Mouse (Mus musculus) thymus, postnatal 0 days (tissue): ENCODE data around the gene Cerkl. TPM values are rescaled to one million over a fixed set of nuclear protein-coding genes. Genes with fewer than 3 reads are reported as not detected.

Source experiments
- DNase-seq: peaks from one replicate; pipeline ENCODE4 v3.0.0-alpha.2; 2015; ENCODE audit warnings: low spot score
- polyA plus RNA-seq: library from polyadenylated mRNA; unstranded; fragments of >200 nt; fragmentation: Nextera tagmentation; extraction: Ambion mirVana; gene quantifications from 2 replicates; pipeline ENCODE4 v1.2.1, GENCODE M21; 2015

Gene Cerkl
- polyA plus RNA-seq, 1 experiment from 2014 or later: 4.3 TPM

DNA sequence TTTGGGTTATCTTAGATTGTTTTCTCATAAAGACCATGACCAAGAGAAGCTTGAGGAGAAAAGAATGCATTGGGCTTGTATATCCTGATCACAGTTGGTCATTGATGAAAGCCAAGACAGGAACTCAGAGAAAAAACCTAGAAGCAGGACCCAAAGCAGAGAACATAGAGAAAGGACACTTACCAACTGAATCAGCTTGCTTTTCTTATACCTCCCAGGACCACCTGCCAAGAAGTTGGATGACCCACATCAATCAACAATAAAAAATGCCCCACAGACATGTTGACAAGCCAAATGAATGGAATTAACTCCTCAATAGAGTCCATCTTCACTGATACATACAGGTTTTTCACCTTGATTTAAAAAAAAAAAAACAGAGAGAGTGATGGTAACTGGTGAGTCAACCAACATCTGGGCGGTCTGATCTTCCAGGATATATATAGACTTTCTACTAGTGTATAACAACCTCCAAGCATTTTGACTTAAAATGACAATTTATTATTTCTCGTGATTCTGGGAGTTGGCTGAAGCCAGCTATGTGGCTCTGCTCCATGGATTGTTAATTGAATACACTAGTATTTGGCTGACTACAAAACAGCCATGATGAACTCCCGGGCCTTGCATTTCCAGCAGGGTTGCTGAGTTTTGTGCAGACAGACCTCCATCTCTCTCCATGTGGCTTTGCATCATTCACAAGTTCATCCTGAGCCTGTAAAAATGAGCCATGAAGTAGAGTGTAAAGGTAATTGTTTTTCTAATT is 12.5 kb downstream of the Cerkl start:
- no peak for DNase-seq

DNA sequence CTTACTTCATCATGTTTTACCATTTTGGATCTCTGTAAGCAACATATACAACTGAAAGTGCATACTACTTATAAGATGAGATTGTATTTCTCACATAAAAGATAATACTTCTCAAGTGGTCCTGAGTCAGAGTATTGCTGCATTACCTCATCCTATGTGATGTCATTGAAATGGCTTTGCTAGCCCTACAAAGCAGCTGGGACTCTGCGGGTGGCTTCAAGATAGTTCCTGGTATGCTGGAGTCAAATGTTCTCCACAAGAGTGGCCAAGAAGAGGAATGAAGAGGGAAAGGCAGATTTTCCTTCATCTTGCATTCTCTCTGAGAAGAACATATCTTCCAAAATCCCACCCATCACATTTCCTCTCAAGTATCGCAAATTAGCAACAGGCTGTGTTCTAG is 13.2 kb downstream of the Cerkl start:
- no peak for DNase-seq

- no peak for DNase-seq
These were observed 13.7 kb downstream of the Cerkl start for GRCm38 (mm10) chr2:79442906-79443305.

DNA sequence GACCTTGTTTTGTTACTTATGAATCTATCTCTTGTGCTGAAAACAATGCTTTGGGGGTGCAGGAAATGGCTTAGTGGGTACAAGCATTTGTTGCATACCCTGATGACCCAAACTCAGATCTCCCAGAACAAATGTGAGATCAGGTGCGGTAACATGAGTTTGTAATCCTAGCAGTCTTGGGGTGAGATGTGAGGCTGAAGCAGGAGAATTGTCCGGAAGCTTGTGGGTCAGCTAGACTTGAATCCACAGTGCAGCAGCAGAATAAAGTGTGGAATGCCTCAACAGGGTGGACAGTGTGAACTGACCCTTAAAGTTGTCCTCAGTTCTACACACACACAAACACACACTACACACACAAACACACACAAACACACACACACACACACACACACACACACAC is 14.4 kb downstream of the Cerkl start:
- no peak for DNase-seq

DNA sequence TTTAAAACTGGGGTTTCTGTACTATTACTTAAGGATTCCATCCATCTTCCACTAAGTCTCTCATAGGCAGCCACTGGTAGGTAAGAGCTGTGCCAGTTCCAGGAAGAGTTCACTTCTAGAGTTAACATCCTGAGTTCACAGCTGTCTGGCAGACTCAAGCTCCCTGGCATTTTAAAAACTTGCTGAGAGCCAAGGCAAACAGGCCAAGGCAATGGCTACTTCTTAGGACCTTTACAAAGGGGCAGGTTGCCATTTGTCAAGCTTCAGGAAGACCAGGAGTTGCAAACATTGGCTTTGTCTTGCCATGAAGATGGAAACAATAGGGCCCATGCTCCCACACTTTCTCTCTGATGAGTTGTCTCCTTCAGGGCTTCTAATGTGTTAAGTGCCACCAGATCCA is 26.5 kb downstream of the Cerkl start:
- DNase-seq: no peak

GRCm38 (mm10) chr2:79429650-79430049 is 26.9 kb downstream of the Cerkl start:
- DNase-seq: no peak

DNA sequence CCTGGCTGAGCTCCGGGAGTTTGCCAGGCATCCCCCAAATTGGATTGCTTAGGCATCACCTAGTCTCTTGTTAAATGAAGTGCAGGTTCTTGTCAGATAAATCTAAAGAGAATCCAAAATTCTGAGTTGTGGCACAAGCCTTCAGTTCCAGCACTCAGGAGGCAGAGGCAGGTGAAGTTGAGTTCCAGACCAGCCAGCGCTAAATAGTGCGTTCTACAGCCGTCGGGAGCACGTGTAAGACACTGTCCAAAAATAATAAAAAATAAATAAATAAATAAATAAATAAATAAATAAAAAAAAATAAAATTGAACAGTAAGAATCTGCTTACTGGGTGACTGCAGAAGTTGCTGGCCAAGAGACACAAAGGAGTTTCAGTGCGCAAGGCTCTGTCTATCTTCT is 27.5 kb downstream of the Cerkl start:
- no peak for DNase-seq

DNA sequence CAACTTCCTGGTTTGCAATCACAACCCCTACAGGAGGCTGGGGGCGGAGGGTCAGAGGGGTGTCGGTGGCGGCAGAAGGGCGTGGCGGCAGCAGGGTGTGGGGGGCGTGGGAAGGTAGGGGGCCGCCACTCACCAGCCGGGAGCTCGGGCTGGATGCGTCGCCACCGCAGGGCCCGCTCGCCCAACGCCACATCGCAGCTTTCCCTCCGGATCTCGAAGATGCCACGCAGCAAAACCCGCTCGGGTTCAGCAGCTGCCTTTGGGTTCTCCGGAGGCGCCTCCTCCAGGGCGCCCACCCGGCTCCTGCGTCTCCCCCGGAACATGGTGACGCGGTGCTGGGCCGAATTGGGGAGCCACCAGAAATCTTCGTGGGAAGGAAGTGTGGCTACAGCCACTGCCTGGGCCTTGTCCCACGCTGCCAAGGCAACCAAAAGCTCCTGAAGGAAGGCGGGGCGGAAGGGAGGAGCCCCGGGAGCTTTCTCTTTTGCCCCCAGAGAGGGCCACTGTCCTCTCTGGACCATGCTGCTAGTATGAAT is 27.9 kb downstream of the Cerkl start:
- no peak for DNase-seq

- no peak for DNase-seq
These were observed 28.6 kb downstream of the Cerkl start for GRCm38 (mm10) chr2:79428022-79428421.

GRCm38 (mm10) chr2:79421696-79422095 is 34.9 kb downstream of the Cerkl start:
- DNase-seq: no peak

GRCm38 (mm10) chr2:79414505-79414904 is 42.1 kb downstream of the Cerkl start:
- DNase-seq: no peak

GRCm38 (mm10) chr2:79410903-79411255 is 45.7 kb downstream of the Cerkl start:
- DNase-seq: no peak

DNA sequence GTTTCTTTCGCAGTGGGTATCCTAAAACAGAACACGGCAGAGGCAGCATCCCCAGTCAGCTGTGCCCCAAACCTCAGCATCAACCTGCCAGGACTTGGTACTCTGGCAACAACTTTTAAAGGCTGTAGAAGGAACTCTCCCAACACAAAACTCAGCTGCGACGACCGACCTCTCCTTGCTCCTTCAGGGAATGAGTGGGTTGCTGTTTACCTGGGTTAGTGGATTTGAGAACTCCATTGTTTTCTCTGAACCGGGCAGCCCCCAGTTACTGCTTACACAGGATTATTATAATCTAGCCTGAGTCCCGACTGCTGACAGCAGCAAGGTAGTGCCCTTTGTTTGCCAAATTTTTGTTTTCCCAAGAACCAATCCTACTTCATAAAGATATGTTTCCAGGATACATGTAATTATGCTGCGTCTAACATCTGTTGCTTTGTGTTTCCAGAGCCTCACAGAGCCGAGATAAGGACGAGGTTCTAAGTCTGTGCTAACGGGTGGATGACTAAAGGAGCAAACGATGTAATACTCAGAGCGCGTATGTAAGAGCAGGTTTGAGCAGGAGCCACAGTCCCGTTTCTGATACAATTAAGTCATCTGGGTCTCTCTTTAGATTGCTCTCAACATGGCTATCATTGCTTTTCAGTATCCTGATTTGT is 46.2 kb downstream of the Cerkl start:
- DNase-seq: no peak

DNA sequence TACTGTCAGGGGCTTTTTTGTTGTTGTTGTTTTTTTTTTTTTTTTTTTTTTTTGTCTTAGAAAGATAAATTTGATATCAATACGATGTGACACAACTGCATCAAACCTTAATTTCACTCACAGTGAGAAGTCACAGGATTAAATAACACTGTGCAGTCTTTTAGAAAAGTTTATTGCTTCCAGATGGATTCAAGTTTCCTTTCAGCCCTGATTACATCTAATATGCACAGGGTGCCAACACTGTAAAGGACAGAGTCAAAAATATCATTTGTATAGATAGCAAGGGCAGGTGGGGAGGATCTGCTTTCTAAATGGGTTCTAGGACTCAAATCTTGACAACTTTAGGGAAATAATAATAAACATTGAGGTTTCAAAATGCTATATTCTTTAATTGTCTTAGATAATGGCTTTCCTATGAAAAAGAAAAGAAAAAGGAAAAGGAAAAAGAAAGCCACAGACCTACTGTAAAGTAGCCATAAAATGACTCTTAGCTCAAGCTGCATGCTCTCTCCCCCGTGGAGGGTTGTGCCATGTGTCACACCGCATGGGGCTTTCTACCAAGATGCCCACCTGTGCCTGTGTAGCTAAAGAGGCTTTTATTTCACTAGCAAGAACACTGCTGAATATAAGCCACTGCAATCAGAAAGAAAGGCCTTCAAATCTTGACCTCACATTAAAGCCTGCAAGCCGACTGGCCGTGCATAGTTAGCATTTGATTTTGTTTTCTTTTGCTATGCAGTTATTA is 50.8 kb downstream of the Cerkl start:
- no peak for DNase-seq

- DNase-seq: no peak
These were observed 56.5 kb downstream of the Cerkl start for GRCm38 (mm10) chr2:79400045-79400444.

- DNase-seq: no peak
These were observed 57.2 kb downstream of the Cerkl start for GRCm38 (mm10) chr2:79399234-79400000.

DNA sequence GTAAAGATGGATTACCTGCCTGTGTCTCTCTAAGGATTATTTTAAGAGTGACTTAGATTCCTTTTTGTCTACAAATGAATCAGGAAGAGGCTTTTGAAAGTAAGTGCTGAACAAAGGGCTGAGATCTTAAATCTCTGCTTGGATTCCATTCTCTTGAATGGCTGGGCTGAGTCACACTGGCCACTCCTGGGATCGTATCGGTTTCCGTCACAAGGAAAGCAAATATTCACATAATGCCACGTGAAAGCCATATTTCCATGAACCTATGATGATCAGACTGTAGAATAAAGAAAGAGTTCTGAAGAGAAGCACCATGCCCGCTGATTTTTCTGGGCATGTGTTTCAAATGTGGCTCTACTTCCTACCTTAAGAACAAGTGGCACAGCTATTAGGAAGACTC is 57.8 kb downstream of the Cerkl start:
- no peak for DNase-seq

GRCm38 (mm10) chr2:79398343-79398742 is 58.2 kb downstream of the Cerkl start:
- DNase-seq: no peak

GRCm38 (mm10) chr2:79397107-79397506 is 59.5 kb downstream of the Cerkl start:
- DNase-seq: no peak

DNA sequence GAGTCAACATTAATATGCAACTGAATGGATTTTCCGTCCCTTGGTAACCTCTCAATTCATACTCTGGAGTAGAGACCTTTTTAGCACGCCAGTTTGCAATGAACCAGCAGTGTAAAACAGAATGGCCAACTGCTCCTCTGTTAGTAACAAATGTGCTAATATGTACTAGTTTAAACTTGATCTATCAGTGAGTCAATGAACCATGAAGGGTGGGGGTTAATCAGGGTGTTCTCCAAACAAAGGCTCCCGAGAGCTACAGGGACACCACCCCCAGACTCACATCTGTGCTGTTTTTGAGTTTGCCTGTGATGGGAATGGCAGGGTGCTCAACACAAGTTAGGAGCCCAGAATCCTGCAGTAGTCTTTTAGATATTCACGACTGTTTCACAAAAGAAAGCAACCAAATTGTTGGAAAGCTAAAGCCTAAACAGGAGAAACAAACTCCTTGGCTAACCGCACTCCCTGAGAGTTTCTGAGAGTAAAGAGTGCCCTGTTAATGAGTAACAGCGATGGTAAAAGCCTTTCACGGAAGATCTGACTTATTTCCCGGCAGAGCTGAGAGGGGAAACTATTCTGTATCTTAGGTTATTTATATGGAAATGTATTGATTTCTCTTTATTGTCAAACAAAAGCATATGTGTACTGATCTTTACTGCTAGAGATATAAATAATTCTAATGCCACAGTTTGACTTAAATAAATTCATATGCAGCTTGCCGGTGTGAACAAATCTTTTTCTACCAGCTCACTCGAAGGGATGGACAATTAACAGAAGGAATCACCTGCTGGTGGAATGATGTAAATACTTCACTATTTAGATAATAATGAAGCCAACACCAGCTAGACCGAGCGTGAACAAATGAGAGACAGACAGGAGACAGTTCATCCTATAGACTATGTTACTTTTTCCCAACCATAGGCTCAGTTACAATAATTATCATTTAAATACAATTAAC is 77.2 kb downstream of the Cerkl start:
- no peak for DNase-seq
